Mouse (Mus musculus): ENCODE measurements around the gene Abr.

Abr gene

GRCm38 (mm10) chr11:76399587-76400330 lies 222.4 kb downstream of the Abr start:
- DNase-seq: peak; percentile 63

- peak; percentile 92 for DNase-seq
Measured at GRCm38 (mm10) chr11:76398798-76399586, 223.1 kb downstream of the Abr start, which contains the start of gene Nxn. Gene Nxn, minus strand, starts transcription at chr11:76399140.

- peak; percentile 59 for DNase-seq
Measured at GRCm38 (mm10) chr11:76398312-76398797, 223.8 kb downstream of the Abr start.

- DNase-seq: no peak
Measured at GRCm38 (mm10) chr11:76397650-76398311, 224.3 kb downstream of the Abr start.

GRCm38 (mm10) chr11:76392996-76393395 lies 229.1 kb downstream of the Abr start:
- no peak for DNase-seq

- DNase-seq: no peak
Measured at GRCm38 (mm10) chr11:76392532-76392931, 229.6 kb downstream of the Abr start.

- no peak for DNase-seq
Measured at GRCm38 (mm10) chr11:76388711-76389110, 233.4 kb downstream of the Abr start.

- DNase-seq: no peak
Measured at GRCm38 (mm10) chr11:76387097-76387496, 235.0 kb downstream of the Abr start.

GRCm38 (mm10) chr11:76385746-76386145 lies 236.4 kb downstream of the Abr start:
- no peak for DNase-seq

- DNase-seq: no peak
Measured at GRCm38 (mm10) chr11:76385017-76385416, 237.1 kb downstream of the Abr start.

- no peak for DNase-seq
Measured at GRCm38 (mm10) chr11:76384307-76384706, 237.8 kb downstream of the Abr start.

GRCm38 (mm10) chr11:76382711-76383324 lies 239.3 kb downstream of the Abr start:
- DNase-seq: no peak

- no peak for DNase-seq
Measured at GRCm38 (mm10) chr11:76381201-76381885, 240.8 kb downstream of the Abr start.

- no peak for DNase-seq
Measured at GRCm38 (mm10) chr11:76379921-76380544, 242.1 kb downstream of the Abr start.

GRCm38 (mm10) chr11:76376425-76376824 lies 245.7 kb downstream of the Abr start:
- DNase-seq: no peak

GRCm38 (mm10) chr11:76374491-76375185 lies 247.5 kb downstream of the Abr start:
- DNase-seq: no peak

GRCm38 (mm10) chr11:76372534-76372933 lies 249.6 kb downstream of the Abr start:
- peak; percentile 46 for DNase-seq

- no peak for DNase-seq
Measured at GRCm38 (mm10) chr11:76372120-76372519, 250.0 kb downstream of the Abr start.

- DNase-seq: no peak
Measured at GRCm38 (mm10) chr11:76370491-76370890, 251.6 kb downstream of the Abr start.
